Mouse (Mus musculus) ES-E14 (cell line): Measurements from ENCODE around the gene Gga1.
"Not testable (repeated sequence)": the region's sequence is repeated elsewhere in the genome, so short reads cannot be mapped to it uniquely, and the experiment has no call there.

Experiments used
- CHD2 ChIP-seq: IDR thresholded peaks from 2 replicates; pipeline ENCODE4 v1.6.1; 2014; ENCODE audit warnings: mild to moderate bottlenecking, low read depth, low read length, inconsistent platforms
- ZC3H11A ChIP-seq: IDR thresholded peaks from 2 replicates; pipeline ENCODE4 v1.6.1; 2012; ENCODE audit warnings: low read depth, mild to moderate bottlenecking, inconsistent platforms, low read length, borderline replicate concordance

GRCm38 (mm10) chr15:78878792-78879516 is 2.0 kb downstream of the Gga1 start:
- TF ChIP-seq ZC3H11A, CHD2: not testable (repeated sequence)
